Mouse (Mus musculus) ovary, adult 10 weeks (tissue): ENCODE results near the gene Ilf3. TPM values are rescaled to one million over a fixed set of nuclear protein-coding genes. Genes with fewer than 3 reads are reported as not detected.

Experiments
- polyA plus RNA-seq: library from polyadenylated mRNA; stranded (reverse); fragments of 350-450 nt; fragmentation: Illumina TruSeq; extraction: RNeasy Lipid Tissue Mini Kit (QIAGEN cat#74804); gene quantifications from one replicate; pipeline ENCODE4 v1.2.3, GENCODE M21; 2014

Ilf3 gene
- polyA plus RNA-seq, result 48.9 TPM

GRCm38 (mm10) chr9:21367357-21368111 lies at the start of gene Ilf3:
Gene Ilf3, plus strand, starts transcription at chr9:21367871.

GRCm38 (mm10) chr9:21320619-21321512 lies 46.8 kb upstream of the Ilf3 start, which contains the start of gene Slc44a2:
Gene Slc44a2, plus strand, starts transcription at chr9:21320698.

GRCm38 (mm10) chr9:21411669-21412550 lies 44.2 kb downstream of the Ilf3 start, which contains the start of gene Qtrt1:
Gene Qtrt1, plus strand, starts transcription at chr9:21411837.

GRCm38 (mm10) chr9:21424631-21425555 lies 57.2 kb downstream of the Ilf3 start, which contains the start of gene Dnm2:
Gene Dnm2, plus strand, starts transcription at chr9:21424908.

Other genes starting within 250 kb of the Ilf3 start
- gene Tyk2, start 236.6 kb upstream of the Ilf3 start, polyA plus RNA-seq, result 1.4 TPM
- gene Cdc37, start 217.9 kb upstream of the Ilf3 start, polyA plus RNA-seq, result 11.9 TPM
- 0.60 TPM for gene Pde4a, start 202.2 kb upstream of the Ilf3 start, polyA plus RNA-seq
- gene Keap1, start 128.5 kb upstream of the Ilf3 start, polyA plus RNA-seq, result 9.5 TPM
- gene S1pr5, start 119.4 kb upstream of the Ilf3 start, polyA plus RNA-seq, result not detected
- gene Atg4d, start 102.6 kb upstream of the Ilf3 start, polyA plus RNA-seq, result 0.80 TPM
- gene Kri1, start 79.9 kb upstream of the Ilf3 start, polyA plus RNA-seq, result 3.7 TPM
- gene Cdkn2d, start 76.5 kb upstream of the Ilf3 start, polyA plus RNA-seq, result 3.8 TPM
- 0.74 TPM for gene Ap1m2, start 55.5 kb upstream of the Ilf3 start, polyA plus RNA-seq
- gene Slc44a2, start 47.2 kb upstream of the Ilf3 start, polyA plus RNA-seq, result 27.2 TPM
- gene Qtrt1, start 44.0 kb downstream of the Ilf3 start, polyA plus RNA-seq, result not detected
- gene Dnm2, start 57.0 kb downstream of the Ilf3 start, polyA plus RNA-seq, result 11.7 TPM
- 5.1 TPM for gene Tmed1, start 142.4 kb downstream of the Ilf3 start, polyA plus RNA-seq
- 4.7 TPM for gene AB124611, start 158.3 kb downstream of the Ilf3 start, polyA plus RNA-seq
- 4.8 TPM for gene Carm1, start 179.0 kb downstream of the Ilf3 start, polyA plus RNA-seq
- 47.5 TPM for gene Timm29, start 224.9 kb downstream of the Ilf3 start, polyA plus RNA-seq
- 7.0 TPM for gene Yipf2, start 225.0 kb downstream of the Ilf3 start, polyA plus RNA-seq
- 6.6 TPM for gene Smarca4, start 248.3 kb downstream of the Ilf3 start, polyA plus RNA-seq